Mouse (Mus musculus) liver, embryonic 14.5 days (tissue): ENCODE data around the gene Galnt4.

ENCODE experiments used
- CTCF ChIP-seq: IDR thresholded peaks from 2 replicates; pipeline ENCODE4 v1.5.1; 2016; ENCODE audit warnings: antibody characterized with exemption, low read depth, control low read depth
- EP300 ChIP-seq: IDR thresholded peaks from 2 replicates; pipeline ENCODE4 v1.6.1; 2016; ENCODE audit warnings: antibody characterized with exemption, low read depth

DNA sequence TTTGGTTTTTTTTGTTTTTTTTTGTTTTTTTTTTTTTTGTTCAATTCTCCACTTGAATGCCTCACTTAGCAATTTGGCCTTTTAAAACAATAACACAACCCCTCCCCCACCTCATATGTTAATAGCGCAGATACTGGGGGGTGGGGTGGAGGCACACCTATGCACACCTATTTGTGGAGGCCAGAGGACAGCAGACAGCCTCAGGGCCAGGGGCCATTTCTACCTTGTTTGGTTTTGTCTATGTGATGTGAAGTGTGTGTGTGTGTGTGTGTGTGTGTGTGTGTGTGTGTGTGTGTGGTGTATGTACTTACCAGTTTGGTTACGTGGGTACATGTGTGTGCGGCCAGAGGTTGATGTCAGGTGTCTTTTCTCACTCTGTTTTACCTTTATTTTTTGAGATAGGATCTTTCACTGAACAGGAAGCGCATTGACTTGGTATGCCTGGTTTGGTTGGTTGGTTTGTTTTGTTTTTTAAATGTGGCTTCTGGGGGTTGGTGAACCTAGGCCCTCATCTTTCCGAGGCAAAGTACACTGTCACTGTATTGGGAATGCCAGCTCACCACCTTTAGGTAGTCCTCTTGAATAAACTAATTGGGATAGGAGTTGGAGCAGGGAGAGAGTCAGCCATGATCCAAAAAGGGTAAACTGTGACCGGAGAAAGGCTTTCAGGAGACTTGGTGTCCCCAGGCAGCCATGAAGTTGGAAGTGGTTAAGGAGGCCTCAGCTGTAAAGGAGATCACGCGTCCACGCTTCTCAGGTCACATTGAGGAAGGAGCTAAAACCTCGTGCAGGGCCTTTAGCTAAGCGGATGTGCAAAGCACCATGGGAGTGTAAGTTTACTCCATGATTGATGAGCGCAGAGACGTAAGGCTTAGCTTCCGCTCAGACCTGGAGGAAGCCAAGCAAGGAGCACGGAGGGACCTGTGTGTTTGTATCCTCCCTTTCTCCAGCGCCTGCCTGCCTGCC lies 9.0 kb downstream of the Galnt4 start:
- TF ChIP-seq EP300 (no peak), CTCF (no peak)
